Mouse (Mus musculus) heart, embryonic 15.5 days (tissue): ENCODE results near the gene Fxyd2. TPM values are rescaled to one million over a fixed set of nuclear protein-coding genes. Genes with fewer than 3 reads are reported as not detected.

Experiments used
- ATAC-seq: fragments of 200-750 bp; cut with Nextera tagmentation; replicated peaks from 2 replicates; pipeline ENCODE4 v1.8.0; 2017; ENCODE audit warnings: low read depth, moderate TSS enrichment; ENCODE audit not compliant: insufficient number of reproducible peaks, insufficient read depth, low FRiP score
- H3K27ac ChIP-seq: fragments of 300-500 bp; sonication (generic); 2 replicates; pipeline ENCODE4 v1.5.1; 2015; ENCODE audit warnings: mild to moderate bottlenecking, inconsistent platforms
- H3K27me3 ChIP-seq: fragments of 300-500 bp; sonication (generic); 2 replicates; pipeline ENCODE4 v1.6.1; 2015; ENCODE audit warnings: inconsistent platforms
- H3K36me3 ChIP-seq: fragments of 300-500 bp; sonication (generic); 2 replicates; pipeline ENCODE4 v1.6.1; 2015; ENCODE audit warnings: mild to moderate bottlenecking, inconsistent platforms
- H3K4me1 ChIP-seq: fragments of 300-500 bp; sonication (generic); replicated peaks from 2 replicates; pipeline ENCODE4 v1.6.1; 2015; ENCODE audit warnings: inconsistent platforms
- H3K4me2 ChIP-seq: fragments of 300-500 bp; sonication (generic); 2 replicates; pipeline ENCODE4 v1.6.1; 2015; ENCODE audit warnings: inconsistent platforms, mild to moderate bottlenecking, moderate library complexity
- H3K4me3 ChIP-seq: fragments of 300-500 bp; sonication (generic); 2 replicates; pipeline ENCODE4 v1.5.1; 2015; ENCODE audit warnings: mild to moderate bottlenecking, inconsistent platforms
- H3K9ac ChIP-seq: fragments of 300-500 bp; sonication (generic); 2 replicates; pipeline ENCODE4 v1.6.1; 2015; ENCODE audit warnings: mild to moderate bottlenecking, inconsistent platforms
- H3K9me3 ChIP-seq: fragments of 300-500 bp; sonication (generic); replicated peaks from 2 replicates; pipeline ENCODE4 v1.6.1; 2016; ENCODE audit warnings: inconsistent platforms
- WGBS: fragments of 180-500 bp; shearing (Covaris S2); methylation state at CpG from one replicate; pipeline ENCODE4 v1.1.7; 2015; ENCODE audit warnings: mixed read lengths; 5-methylcytosine and 5-hydroxymethylcytosine counted together
- polyA plus RNA-seq: library from polyadenylated mRNA; unstranded; fragments of >200 nt; fragmentation: Nextera tagmentation; extraction: Ambion mirVana; gene quantifications from 2 replicates; pipeline ENCODE4 v1.2.1, GENCODE M21; 2015

Gene Fxyd2
- 1.5 and 1.9 TPM in 2 replicates for polyA plus RNA-seq

DNA sequence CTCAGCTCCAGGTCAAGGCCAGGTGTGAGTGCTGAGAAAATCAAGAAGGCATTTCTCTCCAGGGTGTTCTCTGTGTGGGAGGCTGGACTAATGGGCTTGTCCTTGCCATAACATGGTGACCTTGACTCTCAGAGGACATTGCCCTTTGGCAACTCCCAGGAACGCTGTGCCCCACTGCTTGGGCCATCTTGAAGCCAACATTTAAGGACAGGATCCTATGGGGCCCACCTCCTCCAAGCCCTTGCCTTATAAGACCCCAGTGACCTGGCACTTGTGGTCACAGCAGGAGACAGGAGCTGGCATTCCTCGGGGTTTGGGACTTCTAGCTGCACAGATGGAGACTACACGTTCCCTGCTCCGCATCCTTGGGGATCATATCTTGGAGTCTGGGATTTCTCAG is at the start of gene Fxyd2:
Gene Fxyd2 (plus strand): TSS at position 236 of the 400 bp plus-strand sequence.
- Histone ChIP-seq H3K4me3 (no peak within 1 kb of the TSS), H3K9ac (no peak within 1 kb of the TSS), H3K36me3 (no peaks in the 10 kb centered on the region), H3K27ac (no peak within 1 kb of the TSS), H3K27me3 (peaks cover 42% of the 10 kb centered on the region), H3K4me2 (no peak within 1 kb of the TSS), H3K9me3 (no peaks in the 10 kb centered on the region), H3K4me1 (no peaks in the 10 kb centered on the region)
- 73% methylated on average over 4 of the region's 4 CpGs for WGBS
- no peak for ATAC-seq

DNA sequence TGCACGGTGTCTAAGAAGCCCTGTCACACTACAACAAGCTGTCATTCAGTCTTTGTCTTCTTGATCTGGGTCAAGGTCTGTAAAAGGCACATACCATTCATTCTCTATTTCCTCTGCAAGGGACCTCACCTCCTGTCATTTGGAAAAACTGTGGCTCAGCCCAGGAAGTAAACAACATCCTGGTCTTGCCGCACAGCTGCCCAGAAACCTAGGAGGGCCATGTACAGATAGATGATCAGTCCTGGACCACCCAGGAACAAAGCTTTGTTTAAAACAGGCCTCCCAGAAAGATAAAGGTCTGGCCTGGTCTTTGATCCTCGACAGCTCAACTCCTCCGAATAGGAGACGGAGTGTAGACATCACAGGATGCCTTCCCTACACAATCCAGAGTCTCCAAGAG is 49.6 kb upstream of the Fxyd2 start:
- H3K27me3 ChIP-seq, result 0 out of 2 replicates have a peak, but pooled peaks cover 6% of the 10 kb centered on the region
- H3K9ac ChIP-seq, result no peak overlapping the region
- H3K4me1 ChIP-seq, result no peaks in the 10 kb centered on the region
- no peak overlapping the region for H3K4me3 ChIP-seq
- no peaks in the 10 kb centered on the region for H3K9me3 ChIP-seq
- no peak overlapping the region for H3K27ac ChIP-seq
- H3K4me2 ChIP-seq, result no peak overlapping the region
- no peak for ATAC-seq
- H3K36me3 ChIP-seq, result no peaks in the 10 kb centered on the region
- 25% methylated on average over 5 of the region's 5 CpGs for WGBS

DNA sequence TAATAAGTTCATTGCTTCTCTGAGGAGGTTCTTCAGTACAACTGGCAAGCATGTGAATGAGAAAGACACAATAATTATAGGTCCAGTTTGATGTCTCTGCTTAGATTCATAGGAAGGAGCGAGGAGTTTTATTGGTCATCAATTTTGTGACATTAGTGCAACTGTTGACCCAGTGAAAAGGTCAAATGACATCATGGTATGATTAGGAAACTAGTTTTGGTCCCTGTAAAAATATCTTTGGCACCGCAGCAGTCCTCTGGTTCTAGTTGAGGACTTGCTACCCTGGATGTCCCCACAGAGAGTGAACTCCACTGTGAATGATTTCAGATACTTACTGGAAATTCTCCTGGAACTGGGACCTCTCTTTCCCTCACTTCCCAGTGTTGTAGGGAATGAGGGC is 44.3 kb upstream of the Fxyd2 start:
- Histone ChIP-seq H3K27me3 (no peaks in the 10 kb centered on the region), H3K9ac (no peak overlapping the region), H3K27ac (no peak overlapping the region), H3K4me1 (no peaks in the 10 kb centered on the region), H3K9me3 (no peaks in the 10 kb centered on the region), H3K4me2 (no peak overlapping the region), H3K4me3 (no peak overlapping the region), H3K36me3 (no peaks in the 10 kb centered on the region)
- ATAC-seq, result no peak
- 73% methylated on average over 2 of the region's 2 CpGs for WGBS

DNA sequence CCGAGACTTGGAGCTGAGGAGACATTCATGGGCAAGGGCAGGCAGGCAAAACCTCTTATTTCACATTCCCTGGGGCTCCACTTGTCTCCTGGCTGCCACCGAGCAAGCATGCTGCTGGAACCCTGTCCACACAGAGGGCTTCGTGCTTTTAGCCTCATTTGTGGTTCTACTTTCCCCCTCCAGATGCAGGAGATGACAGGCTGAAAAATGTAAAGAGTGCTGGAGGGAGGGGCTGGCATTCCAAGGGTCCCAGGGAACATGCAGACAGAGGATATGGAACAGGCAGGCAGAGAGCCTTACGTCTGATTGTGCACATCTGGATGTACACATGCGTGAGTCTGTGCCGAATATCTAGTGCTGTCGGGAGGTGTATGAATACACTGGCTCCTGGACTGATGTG is 41.1 kb upstream of the Fxyd2 start:
- peaks cover 7% of the 10 kb centered on the region for H3K4me1 ChIP-seq
- no peaks in the 10 kb centered on the region for H3K27me3 ChIP-seq

DNA sequence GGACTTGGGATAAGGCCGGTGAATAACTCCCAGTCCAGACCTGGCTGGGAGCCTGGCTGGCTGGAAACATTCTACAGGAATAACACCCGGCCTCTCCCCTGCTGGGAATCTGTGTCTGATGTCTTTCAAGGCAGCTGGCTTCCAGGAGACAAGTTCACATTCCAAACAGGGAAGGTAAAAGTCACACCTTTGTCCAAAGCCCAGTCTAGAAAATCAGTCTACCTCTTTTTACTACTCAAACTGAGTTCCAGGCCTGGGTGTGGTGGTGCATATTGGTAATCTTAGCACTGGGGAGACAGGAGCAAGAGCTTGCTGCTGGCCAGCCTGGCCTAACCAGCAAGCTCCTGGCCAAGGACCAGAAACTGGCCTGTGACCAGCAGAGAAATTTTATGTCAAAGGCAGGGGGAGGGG is 37.4 kb upstream of the Fxyd2 start:
- Histone ChIP-seq H3K4me1 (peaks cover 7% of the 10 kb centered on the region), H3K36me3 (no peaks in the 10 kb centered on the region), H3K4me3 (no peak overlapping the region), H3K27me3 (no peaks in the 10 kb centered on the region), H3K27ac (peak overlapping the region; percentile 44), H3K9me3 (no peaks in the 10 kb centered on the region), H3K9ac (no peak overlapping the region), H3K4me2 (no peak overlapping the region)
- peak; percentile 62; the same call in 1 of the 2 replicates for ATAC-seq
- 8% methylated on average over 2 of the region's 2 CpGs for WGBS

More for the DNA sequence above, 41.1 kb upstream of the Fxyd2 start:
- ATAC-seq, result no peak
- H3K4me2 ChIP-seq, result no peak overlapping the region
- H3K36me3 ChIP-seq, result no peaks in the 10 kb centered on the region
- H3K4me3 ChIP-seq, result no peak overlapping the region
- 40% methylated on average over 7 of the region's 7 CpGs for WGBS
- no peaks in the 10 kb centered on the region for H3K9me3 ChIP-seq
- no peak overlapping the region for H3K9ac ChIP-seq
- no peak overlapping the region for H3K27ac ChIP-seq

DNA sequence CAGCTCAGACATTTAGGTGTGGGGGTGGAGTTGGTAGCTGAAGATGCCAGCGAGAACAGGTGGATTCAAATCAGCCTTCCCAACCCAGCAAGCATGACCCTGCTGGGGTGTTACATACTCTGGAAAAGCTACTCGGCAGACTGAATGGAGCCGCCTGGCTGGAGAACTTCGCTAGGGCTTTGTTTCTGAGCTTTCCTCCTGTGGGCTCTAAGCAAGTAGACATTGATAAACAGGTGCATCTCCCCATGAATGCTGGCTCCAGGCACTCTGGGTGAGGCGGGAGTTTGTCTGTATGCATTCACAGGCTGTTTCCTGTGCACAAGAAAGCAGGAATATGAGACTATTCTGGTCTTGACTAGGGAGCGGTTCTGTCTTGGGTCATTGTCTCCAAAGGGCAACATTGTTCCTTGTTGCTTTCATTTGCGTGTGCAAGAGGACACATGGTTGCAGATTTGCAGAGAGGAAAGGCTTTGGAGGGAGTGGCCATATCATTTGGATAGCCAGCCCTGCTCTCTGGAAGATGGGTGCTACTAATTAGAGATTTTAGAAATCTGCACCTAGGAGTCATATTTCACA is 35.7 kb upstream of the Fxyd2 start:
- H3K4me1 ChIP-seq, result peaks cover 13% of the 10 kb centered on the region
- no peak for ATAC-seq
- H3K9ac ChIP-seq, result no peak overlapping the region
- no peak overlapping the region for H3K27ac ChIP-seq
- H3K4me2 ChIP-seq, result no peak overlapping the region
- H3K9me3 ChIP-seq, result no peaks in the 10 kb centered on the region
- WGBS, result 64% methylated on average over 7 of the region's 7 CpGs
- H3K4me3 ChIP-seq, result no peak overlapping the region
- no peaks in the 10 kb centered on the region for H3K27me3 ChIP-seq
- no peaks in the 10 kb centered on the region for H3K36me3 ChIP-seq

DNA sequence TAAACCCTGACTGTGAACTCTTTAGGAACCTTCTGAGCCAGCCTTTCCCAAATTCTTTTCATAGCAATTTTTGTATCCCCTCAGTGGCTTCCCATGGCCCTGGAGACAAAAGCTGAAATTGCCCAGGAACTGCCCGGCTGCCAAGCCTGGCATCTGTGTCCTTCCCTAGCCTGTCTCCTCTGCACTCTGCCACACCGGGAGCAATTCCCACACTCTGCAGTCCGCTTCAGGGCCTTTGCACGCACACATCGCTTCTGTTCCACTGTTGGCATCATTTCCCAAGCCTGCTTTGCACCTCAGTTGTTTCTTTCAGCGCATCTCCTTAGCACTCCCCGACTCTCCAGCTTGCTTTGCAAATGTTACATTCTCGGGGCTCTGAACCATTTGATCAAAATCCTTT is 31.8 kb upstream of the Fxyd2 start:
- WGBS, result 42% methylated on average over 8 of the region's 8 CpGs
- Histone ChIP-seq H3K9me3 (no peaks in the 10 kb centered on the region), H3K9ac (no peak overlapping the region), H3K27ac (no peak overlapping the region), H3K27me3 (peaks cover 17% of the 10 kb centered on the region; the same call in 1 of the 2 replicates), H3K4me1 (peaks cover 27% of the 10 kb centered on the region), H3K4me3 (no peak overlapping the region), H3K36me3 (no peaks in the 10 kb centered on the region), H3K4me2 (no peak overlapping the region)
- no peak for ATAC-seq

DNA sequence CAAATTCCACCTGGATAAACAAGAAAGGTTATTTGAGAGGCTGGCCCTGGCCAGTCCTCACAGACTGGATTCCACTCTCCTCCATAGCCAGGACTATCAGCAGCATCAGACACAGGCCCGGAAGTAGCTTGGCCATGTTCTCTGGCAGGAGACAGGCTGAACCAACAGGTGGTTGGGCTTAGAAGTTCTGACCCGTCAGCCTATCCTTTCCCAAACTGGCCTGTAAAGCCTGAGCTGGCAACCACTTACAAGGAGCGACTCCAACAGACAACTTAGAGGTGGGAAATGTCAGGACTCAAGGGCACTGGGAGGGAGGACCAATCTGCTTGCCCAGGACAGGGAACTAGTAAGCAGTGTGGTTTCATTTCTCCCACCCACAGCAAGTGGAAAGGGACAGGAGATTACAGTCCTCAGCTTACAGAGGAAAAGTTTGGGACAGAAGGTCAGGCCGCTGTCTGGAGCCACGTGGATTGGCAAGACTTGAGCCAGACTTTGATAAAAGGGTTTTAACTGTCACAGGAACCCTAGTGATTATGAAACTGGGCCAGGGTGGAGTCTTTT is 31.0 kb upstream of the Fxyd2 start:
- Histone ChIP-seq H3K36me3 (no peaks in the 10 kb centered on the region), H3K4me1 (peaks cover 27% of the 10 kb centered on the region), H3K27ac (no peak overlapping the region), H3K27me3 (peaks cover 17% of the 10 kb centered on the region; the same call in 1 of the 2 replicates), H3K4me2 (no peak overlapping the region), H3K9me3 (no peaks in the 10 kb centered on the region), H3K9ac (no peak overlapping the region), H3K4me3 (no peak overlapping the region)
- ATAC-seq, result peak; percentile 35; the same call in 1 of the 2 replicates
- 29% methylated on average over 5 of the region's 5 CpGs for WGBS

DNA sequence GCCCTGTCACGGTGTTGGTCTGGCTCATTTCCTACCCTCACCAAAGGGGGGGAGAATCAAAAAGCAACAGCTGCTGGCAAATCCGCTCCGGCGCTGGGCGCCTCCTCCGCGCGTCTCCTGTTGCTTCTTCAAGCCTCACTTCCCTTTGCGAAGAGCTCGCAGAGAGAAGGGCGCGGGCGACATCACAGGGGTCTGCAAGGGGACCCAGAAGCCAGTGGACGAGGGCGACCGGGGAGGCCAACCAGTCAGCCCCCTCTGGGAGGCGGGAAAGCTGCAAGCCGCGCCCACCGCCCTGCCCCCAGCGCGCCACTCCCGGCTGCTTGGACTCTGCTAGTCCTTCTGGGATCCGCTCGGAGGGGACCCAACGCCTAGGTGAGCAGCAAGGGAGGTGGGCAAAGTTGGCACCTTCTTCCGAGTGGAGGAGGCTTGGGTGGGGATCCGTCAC is 29.3 kb upstream of the Fxyd2 start, which contains the start of gene Fxyd6:
Gene Fxyd6 (plus strand): TSS at position 69 of the 445 bp plus-strand sequence.
- peaks cover 17% of the 10 kb centered on the region; the same call in 1 of the 2 replicates for H3K27me3 ChIP-seq
- no peak within 1 kb of the TSS for H3K27ac ChIP-seq
- H3K9me3 ChIP-seq, result no peaks in the 10 kb centered on the region

DNA sequence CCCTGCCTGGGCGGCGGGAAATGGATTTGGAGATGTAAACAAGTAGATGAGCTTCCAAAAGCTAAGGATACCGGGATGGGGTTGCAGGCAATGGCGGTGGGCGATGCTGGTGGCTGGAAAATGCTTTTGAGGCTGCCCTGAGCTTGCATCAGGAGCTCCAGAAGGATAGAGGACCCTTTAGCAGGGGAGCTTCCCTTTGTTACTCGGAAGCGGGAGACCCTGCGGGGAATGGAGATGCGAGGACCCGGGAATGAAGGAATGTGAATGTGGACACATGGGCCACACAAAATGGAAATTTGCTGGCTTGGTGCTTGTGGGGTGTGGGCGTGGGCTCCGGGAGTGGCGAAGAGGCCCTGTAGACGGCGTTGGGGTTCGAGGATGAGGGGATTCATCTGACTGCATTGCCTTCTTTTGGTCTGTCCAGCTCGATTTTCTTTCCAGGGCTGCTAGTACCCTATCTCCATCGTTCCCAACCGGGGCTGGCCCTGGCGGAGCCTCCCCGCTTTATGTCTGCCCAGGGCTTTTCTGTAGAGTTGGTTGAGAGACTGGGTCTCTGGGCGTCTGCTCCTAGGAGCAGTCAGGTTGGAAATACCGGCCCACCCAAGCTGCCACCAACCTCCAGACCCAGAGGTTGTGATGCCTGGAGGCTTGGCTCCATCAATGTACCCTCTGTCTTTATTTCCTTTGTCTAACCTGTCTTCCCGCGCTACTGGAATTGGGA is 28.7 kb upstream of the Fxyd2 start:
- Histone ChIP-seq H3K4me3 (peak overlapping the region; percentile 58), H3K27me3 (peaks cover 17% of the 10 kb centered on the region; the same call in 1 of the 2 replicates), H3K36me3 (no peaks in the 10 kb centered on the region), H3K9me3 (no peaks in the 10 kb centered on the region), H3K4me2 (peak overlapping the region; percentile 95), H3K9ac (peak overlapping the region; percentile 56), H3K27ac (no peak overlapping the region), H3K4me1 (peaks cover 27% of the 10 kb centered on the region)
- no peak for ATAC-seq
- WGBS, result 10% methylated on average over 25 of the region's 25 CpGs

More for the DNA sequence above, 29.3 kb upstream of the Fxyd2 start, which contains the start of gene Fxyd6:
- H3K4me1 ChIP-seq, result peaks cover 27% of the 10 kb centered on the region
- peak within 1 kb of the TSS; percentile 95 for H3K4me2 ChIP-seq
- H3K36me3 ChIP-seq, result no peaks in the 10 kb centered on the region
- peak within 1 kb of the TSS; percentile 56 for H3K9ac ChIP-seq
- H3K4me3 ChIP-seq, result peak within 1 kb of the TSS; percentile 58
- WGBS, result under 1% methylated on average over 28 of the region's 28 CpGs
- ATAC-seq, result peak; percentile 41; the same call in 1 of the 2 replicates

DNA sequence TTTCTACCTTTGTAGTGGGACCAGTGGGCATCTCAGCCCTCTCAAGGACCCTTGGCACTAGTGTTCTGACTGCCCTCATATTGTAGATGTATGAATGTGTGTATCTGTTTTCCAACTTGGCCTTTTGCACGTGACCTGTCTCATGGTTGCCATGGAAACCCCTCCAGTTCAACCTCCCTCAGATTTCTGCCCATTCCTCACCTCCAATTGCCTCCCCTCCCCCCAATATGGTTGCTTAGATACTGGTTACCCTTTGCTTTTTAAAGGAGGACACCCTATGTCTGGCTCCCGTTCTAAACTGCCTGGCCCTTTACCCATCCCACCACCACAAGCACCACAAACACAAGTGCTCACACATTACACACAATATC is 28.1 kb upstream of the Fxyd2 start:
- Histone ChIP-seq H3K4me3 (peak overlapping the region; percentile 58), H3K9me3 (no peaks in the 10 kb centered on the region), H3K4me2 (peak overlapping the region; percentile 95), H3K9ac (no peak overlapping the region), H3K36me3 (no peaks in the 10 kb centered on the region), H3K4me1 (peaks cover 27% of the 10 kb centered on the region), H3K27me3 (peaks cover 17% of the 10 kb centered on the region; the same call in 1 of the 2 replicates), H3K27ac (no peak overlapping the region)
- no peak for ATAC-seq
- WGBS, result 62% methylated on average over 2 of the region's 2 CpGs
